Mouse (Mus musculus): ENCODE data around the gene Dap3. TPM values are rescaled to one million over a fixed set of nuclear protein-coding genes. Genes with fewer than 3 reads are reported as not detected.

Dap3 gene
- 99.1 and 149 TPM in 2 replicates for polyA plus RNA-seq (2015; fragmentation: Nextera tagmentation; extraction: Ambion mirVana)

DNA sequence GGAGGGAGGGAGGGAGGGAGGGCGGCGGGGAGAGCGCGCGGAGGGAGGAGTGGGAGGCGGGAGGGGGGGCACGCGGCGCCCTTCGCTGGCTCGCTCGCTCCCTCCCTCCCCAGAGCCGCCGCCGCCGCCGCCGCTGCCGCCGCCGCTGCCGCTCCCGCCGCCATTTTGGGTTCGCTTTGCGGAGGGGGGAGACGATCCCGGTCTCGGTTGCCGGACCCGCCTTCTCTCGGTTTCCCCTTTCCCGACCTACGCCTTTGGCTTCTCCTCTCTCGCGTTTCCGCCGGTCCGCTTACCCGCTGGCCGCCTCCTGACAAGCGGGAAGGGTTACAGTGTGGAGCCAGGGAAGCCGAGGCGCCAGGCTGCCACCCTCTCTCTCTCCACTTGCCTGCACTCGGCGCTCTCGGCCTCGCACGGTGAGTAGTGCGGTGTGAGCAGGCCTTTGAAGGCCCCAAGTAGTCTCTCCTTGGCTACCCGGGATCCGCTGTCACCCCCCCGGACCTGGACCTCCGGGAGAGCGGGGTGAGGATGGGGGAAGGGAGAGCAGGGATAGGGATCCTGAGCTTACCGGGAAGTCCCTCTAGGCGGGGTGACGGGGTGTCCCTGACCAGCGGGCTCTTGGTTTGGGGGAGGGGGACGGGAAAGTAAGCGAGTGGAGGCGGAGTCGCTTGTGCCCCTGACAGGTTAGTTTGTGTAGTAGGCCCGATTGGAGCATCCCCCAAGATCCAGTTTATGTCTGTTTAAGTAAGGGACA is at the start of gene Dap3, which contains the start of gene Ash1l:
TSS of gene Dap3 (minus strand) at position 606 of the 751 bp plus-strand sequence.
TSS of gene Ash1l (plus strand) at position 47 of the 751 bp plus-strand sequence.

DNA sequence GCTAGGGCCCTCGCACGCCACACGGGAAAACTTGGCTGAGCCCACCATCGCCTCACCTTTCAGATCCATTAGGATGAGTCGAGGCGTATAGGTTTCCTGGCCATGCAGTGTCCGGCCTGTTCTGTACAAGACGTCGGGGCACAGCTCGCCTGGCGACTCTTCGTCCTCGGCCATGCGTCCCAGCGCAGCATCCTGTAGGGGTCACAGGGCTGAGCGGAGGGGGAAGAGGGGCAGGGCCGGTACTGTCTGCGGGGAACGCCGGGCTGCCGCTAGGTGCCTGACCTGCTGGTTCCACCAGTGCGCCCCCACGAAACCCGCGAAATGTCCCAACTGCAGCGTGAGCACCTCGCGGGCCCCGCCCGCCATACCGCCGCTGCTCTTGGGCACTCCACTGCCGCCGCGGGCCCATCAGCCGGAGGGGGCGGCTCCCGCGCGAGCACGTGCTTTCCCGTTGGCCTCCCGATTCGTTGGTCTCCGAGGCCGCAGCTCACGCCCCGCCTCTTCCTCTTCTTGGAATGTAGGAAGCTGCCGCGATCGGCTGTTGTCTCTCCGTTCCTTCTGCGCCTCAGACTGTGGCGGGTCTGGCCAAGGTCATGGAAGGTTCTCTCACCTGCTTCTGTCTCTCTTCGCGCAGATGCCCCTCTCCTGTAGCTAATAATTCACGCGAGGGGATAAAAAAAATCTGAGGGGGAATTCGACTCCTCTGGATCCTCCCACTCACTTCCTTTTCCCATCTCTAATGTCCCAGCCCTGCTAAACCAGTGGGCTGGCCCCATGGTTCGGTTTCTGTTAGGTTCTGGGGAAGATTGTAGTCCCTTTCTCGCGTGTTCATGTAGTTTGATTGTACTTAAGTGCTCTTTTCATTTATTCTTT is 37.2 kb downstream of the Dap3 start, which contains the start of gene Msto1:
TSS of gene Msto1 (minus strand) at position 489 of the 873 bp plus-strand sequence.

Other genes with a start within 250 kb of the Dap3 start
- 104 and 106 TPM in 2 replicates for gene Rit1, start 234.3 kb downstream of the Dap3 start, polyA plus RNA-seq (2015; fragmentation: Nextera tagmentation; extraction: Ambion mirVana)
- gene Syt11, start 176.0 kb downstream of the Dap3 start, polyA plus RNA-seq (2015; fragmentation: Nextera tagmentation; extraction: Ambion mirVana): 29.3 and 76.7 TPM in 2 replicates
- 3.4 and 4.0 TPM in 2 replicates for gene Gon4l, start 116.0 kb downstream of the Dap3 start, polyA plus RNA-seq (2015; fragmentation: Nextera tagmentation; extraction: Ambion mirVana)
- 21.5 and 34.1 TPM in 2 replicates for gene Msto1, start 37.2 kb downstream of the Dap3 start, polyA plus RNA-seq (2015; fragmentation: Nextera tagmentation; extraction: Ambion mirVana)
- gene Ash1l, start 559 bp downstream of the Dap3 start, polyA plus RNA-seq (2015; fragmentation: Nextera tagmentation; extraction: Ambion mirVana): 9.6 and 13.6 TPM in 2 replicates
- gene Rusc1, start 142.1 kb upstream of the Dap3 start, polyA plus RNA-seq (2015; fragmentation: Nextera tagmentation; extraction: Ambion mirVana): 21.4 and 28.7 TPM in 2 replicates
- 0.07 TPM in 1 of 2 replicates, not detected in the other for gene Gm43738, start 149.9 kb upstream of the Dap3 start, polyA plus RNA-seq (2015; fragmentation: Nextera tagmentation; extraction: Ambion mirVana)
- 166 and 200 TPM in 2 replicates for gene Fdps, start 150.8 kb upstream of the Dap3 start, polyA plus RNA-seq (2015; fragmentation: Nextera tagmentation; extraction: Ambion mirVana)
- 1.1 and 3.9 TPM in 2 replicates for gene Pklr, start 185.0 kb upstream of the Dap3 start, polyA plus RNA-seq (2015; fragmentation: Nextera tagmentation; extraction: Ambion mirVana)
- gene Hcn3, start 209.0 kb upstream of the Dap3 start, polyA plus RNA-seq (2015; fragmentation: Nextera tagmentation; extraction: Ambion mirVana): 5.8 and 7.6 TPM in 2 replicates
- gene Clk2, start 213.6 kb upstream of the Dap3 start, polyA plus RNA-seq (2015; fragmentation: Nextera tagmentation; extraction: Ambion mirVana): 12.7 and 19.7 TPM in 2 replicates
- 75.6 and 121 TPM in 2 replicates for gene Scamp3, start 226.3 kb upstream of the Dap3 start, polyA plus RNA-seq (2015; fragmentation: Nextera tagmentation; extraction: Ambion mirVana)
- gene Fam189b, start 232.0 kb upstream of the Dap3 start, polyA plus RNA-seq (2015; fragmentation: Nextera tagmentation; extraction: Ambion mirVana): 22.3 and 31.0 TPM in 2 replicates